Mouse (Mus musculus) urinary bladder, postnatal 25 days (tissue): ENCODE data around the gene Kidins220.

ENCODE experiments used
- DNase-seq: peaks from one replicate; pipeline ENCODE4 v3.0.0; 2022; ENCODE audit warnings: low spot score

The Kidins220 gene

DNA sequence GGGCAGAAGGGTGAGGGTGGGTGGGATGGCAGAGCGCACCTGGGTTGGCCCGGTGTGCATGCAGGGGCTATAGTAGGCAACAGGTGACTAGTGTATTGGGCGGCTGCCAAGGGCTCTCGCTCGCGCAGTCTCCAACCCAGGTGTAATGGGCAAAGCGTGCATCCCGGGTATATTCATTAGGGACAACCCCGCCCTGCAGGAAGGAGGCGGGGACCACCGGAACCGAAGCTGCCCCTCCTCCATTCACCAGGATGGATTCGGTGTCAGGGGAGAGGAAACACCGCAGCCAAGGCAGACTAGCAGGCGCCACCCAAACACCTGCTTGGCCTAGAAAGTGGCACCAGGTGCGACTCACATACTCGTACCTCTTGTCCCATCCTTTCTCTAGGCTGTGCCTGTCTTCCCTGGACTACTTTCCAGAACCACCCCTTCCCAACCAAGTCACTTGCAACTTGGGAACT, 118.1 kb downstream of the Kidins220 start:
- DNase-seq = peak; percentile 49

- DNase-seq = peak; percentile 18
These were observed 118.6 kb downstream of the Kidins220 start for GRCm38 (mm10) chr12:25093241-25093774.

- DNase-seq = peak; percentile 26
These were observed 120.1 kb downstream of the Kidins220 start for GRCm38 (mm10) chr12:25094621-25095521.

DNA sequence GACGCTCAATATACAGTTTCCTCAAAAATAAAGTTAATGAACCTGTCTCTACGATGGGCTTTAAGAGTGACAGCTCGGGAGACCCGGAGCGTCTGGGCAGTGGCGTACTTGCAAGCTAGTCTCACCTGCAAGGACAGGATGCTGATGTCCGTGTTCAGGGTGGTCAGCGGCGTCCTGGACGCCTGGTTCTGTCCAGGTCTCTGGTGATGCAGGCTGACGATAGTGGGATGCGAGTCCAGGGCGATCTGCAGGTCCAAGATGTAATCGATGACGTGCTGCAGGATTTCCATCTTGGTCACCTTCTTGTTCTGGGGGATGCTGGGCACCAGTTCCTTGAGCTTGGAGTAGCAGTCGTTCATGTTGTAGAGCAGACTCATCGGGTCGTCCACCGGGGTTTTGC, 120.8 kb downstream of the Kidins220 start:
- DNase-seq = no peak

DNA sequence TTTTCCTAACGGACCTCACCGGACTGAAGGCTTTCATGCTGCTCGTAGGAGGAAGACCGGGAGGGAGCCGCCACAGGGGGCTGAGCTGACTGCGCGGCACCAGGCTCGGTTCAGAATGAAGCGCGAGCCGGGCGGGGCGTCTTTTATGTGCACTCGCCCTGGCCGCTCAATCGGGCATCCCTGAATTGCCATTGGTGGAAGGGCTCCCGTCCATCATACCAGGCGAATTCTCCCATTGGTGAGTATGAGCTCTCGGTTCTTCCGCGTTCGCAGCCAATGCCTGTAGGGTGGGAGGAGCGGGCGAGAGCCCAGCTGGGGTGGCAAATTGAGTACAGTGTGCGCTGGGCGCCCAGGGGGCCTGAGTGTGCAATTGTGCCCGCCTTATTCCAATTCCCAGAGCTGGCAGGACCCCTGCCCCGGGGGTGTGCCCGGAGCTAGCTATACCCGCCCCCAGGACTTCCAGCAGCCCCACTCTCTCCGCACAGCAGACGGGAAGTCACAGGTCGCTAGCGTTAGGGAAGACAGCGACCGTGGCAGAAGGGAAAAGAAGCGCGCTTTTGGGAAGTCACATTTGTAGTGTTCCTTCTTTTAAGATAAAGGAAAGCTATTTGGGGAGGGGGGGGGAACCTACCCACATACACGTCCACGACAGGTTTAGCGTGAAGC, 121.4 kb downstream of the Kidins220 start:
- peak; percentile 95 for DNase-seq

- DNase-seq = no peak
These were observed 121.9 kb downstream of the Kidins220 start for GRCm38 (mm10) chr12:25096640-25097051.

DNA sequence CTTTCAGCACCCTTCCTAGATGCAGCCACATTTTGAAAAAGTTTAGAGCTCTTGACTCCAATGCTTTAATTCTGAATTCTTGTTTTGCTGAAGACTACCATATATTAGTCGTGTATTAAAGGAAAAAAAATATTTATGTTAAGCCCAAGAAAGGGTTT, 122.2 kb downstream of the Kidins220 start, which contains the start of gene Id2:
TSS of gene Id2 (minus strand) at position 89 of the 158 bp plus-strand sequence.
- DNase-seq = no peak

DNA sequence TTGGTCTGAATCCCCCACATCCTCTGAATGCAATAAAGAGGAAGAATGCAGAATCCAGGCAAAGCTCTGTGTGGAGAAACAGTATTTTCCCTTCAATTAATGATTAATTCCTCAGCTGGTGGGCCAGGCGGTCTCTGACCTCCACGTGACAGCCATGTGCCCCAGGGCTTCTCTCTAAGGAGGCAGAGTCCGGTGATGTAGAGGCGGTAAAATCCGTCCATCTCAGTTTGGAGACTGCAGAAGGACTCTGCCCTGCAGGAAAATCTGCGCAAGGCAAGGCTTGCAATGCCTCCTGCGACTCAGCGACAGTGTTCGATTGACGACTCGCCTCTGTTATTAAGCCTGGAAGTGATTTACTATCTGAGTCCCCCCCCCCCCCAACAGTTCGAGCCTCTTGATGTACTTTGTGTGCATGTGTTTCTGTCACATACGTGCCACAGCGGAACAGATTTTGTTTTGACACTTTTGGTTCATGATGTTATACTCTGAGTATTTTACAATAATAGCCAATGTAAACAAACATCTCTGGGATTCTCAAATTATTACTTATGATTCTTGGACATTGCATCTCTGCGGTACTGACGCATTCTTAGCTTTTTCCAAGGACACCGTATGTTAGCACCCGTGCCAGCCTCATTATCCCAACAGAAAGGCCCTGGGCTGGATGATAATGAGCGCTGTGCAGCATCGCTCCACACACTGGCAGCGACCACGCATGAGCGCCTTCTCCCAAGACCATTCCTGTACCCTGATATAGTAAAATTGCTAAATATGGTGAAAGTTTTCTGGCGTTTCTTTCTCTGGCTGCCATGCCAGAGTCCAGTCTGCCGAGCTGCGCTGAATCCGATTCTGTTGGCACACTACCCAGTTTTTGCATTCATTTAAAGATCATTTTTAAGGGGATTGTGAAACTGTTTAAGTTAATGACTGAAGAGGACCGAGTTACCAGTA, 122.8 kb downstream of the Kidins220 start:
- DNase-seq = peak; percentile 25

GRCm38 (mm10) chr12:25098161-25098550, 123.4 kb downstream of the Kidins220 start:
- DNase-seq = no peak

DNA sequence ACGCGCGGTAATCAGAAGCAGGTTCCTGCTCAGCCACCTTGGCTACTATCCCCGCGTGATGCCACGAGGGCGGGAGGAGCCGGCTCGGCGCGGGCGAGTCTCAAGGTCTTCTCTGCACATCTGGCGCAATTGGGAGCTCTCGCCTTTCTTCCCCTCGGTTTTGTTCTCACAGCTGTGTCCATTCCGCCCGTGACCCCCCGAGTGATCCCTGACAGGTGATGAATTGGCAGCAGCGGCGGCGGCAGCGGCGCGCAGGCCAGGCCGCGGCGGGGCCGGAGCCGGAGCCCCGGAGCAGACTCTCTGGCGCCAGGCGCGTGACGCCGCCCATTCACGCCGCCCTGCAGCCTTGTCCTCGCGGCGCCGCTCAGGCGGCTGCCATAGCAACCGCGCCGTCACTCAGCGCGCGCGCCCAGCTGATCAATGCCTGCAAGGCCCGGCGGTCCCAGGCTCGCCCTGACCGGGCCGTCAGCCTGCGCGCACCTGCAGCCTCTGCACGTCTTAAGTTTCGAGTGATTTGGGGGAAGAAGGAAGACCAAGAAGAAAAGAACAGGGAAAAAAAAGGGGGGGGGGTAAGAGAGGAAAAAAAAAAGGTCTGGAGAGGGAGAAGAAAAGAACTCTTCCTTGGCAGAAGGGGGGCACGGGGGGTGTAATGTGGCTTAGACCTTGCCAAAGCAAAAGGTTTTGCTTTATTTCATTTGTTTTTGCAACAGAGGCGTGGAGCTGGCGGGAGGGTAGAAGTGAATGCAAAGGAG, 124.0 kb downstream of the Kidins220 start:
- DNase-seq = peak; percentile 93

DNA sequence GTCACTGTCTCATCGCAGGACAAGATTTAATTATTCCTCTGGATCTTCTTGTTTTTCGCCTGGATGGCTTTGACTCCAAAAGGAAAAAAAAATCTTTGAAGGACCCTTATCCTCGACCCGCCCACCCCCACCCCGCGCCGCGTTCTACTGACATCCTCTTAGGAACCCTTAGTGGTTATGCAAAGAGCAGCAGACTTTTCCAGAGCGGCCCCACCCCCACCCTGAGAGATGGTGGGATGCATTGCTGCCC, 124.5 kb downstream of the Kidins220 start:
- peak; percentile 29 for DNase-seq

- peak; percentile 29 for DNase-seq
These were observed 125.1 kb downstream of the Kidins220 start for GRCm38 (mm10) chr12:25099563-25100408.

GRCm38 (mm10) chr12:25100411-25101217, 125.9 kb downstream of the Kidins220 start:
- DNase-seq = peak; percentile 57

DNA sequence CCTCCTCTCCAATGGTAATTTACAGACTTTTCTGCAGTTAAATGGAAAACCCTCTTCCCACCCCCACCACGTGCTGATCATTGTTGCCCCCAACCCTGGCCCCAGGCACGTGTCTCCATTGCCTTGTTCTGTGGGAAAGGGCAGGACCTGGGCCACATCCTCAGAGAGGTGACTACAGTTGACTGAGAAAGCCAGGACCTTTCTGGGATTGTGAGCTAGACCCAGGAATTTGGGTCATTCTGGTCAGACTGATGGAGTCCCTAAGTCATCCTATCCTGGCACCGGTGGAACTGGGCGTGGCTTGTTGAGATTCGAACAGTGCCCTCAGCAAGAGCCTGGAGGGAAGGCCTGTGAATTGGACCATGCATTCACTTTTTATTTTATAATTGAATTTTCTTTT, 126.7 kb downstream of the Kidins220 start:
- peak; percentile 21 for DNase-seq

DNA sequence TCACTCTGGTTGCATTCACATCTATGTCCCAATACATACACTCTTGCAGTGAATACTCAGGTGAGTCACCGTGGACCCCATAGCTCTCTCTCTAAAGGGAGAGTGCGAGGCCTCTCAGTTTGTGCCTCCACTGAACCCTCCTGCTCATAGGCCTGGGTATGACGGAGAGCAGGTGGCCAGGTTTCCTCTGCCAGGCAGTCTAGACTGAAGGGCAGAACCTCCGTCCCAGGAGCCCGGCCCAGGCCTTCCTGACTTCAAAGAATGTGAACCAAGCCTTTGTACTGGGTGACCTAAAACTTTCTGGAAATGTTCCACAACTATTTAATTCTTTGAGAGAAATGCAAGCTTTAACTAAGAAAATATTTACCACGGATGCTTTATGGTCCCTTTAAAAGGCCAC, 129.2 kb downstream of the Kidins220 start:
- no peak for DNase-seq

DNA sequence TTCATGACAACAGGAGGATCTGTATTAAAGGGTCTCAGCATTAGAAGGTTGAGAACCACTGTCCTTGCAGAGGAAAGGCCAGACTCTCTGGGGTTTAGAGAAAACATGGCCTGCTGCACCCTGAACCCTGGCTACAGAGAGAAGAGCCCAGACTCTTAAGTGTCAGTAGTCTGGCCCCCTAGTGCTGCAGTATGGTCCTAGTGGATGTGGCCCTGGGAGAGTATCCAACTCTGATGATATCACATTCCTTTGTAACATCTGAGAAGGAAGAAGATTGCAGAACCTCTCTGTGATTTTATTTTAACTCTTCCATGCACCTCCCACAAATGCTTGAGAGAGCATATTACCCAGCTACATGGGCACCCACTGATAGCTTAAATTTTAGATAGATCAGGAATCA, 129.8 kb downstream of the Kidins220 start:
- DNase-seq = no peak

- no peak for DNase-seq
These were observed 134.1 kb downstream of the Kidins220 start for GRCm38 (mm10) chr12:25108865-25109264.

DNA sequence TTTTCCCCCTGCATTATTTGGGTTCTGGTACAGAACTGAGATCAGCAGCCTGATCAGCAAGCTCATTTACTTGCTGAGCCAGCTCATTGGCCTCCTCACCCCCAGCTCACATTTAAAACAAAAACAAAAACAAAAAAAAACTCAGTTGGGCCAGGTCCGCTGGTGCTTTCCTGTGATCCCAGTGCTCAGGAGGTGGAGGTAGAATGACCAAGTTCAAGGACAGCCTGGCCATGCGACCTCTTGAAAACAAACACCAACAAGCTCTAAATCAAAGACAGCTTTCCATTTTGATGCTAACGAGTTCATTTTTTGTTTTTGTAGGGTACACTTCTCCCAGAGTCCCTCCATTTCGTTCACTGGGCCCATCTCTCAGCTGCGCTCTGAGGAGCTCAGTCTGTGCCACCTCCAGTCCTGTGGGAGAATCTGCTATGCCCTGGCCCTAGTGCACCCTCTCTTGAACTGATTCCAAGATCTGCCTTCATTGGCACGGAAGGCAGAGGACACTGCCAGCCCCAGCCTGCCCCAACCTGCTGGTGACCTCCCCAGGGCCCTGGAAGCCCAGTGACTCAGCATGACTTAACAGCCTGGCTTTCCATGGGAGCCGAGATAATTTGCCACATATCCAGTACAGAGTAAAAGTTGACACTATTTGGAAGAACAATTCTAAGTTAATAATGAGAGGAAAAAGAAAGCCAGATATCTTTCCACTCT, 135.4 kb downstream of the Kidins220 start:
- peak; percentile 53 for DNase-seq

DNA sequence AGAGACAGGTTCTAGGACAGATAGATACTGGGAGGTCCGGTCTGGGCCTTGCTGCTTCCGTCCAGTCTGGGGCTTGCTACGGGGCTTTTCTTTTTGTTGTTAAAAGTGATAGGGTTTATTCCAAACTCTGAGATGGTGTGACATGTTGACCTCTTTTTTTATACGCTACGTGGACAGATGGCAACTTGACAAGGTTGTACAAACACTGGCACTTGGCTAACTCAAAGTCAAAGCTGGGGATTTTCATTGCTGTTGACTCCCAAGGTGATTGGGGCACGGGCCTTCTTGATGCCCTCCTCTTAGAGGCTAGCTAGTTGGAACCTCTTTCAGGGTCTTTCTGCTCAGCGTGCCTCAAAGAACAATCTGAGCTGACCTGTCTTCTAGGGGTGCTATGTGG, 136.0 kb downstream of the Kidins220 start:
- no peak for DNase-seq
